Mouse (Mus musculus): ENCODE data around the gene Epm2aip1. TPM values are rescaled to one million over a fixed set of nuclear protein-coding genes. Genes with fewer than 3 reads are reported as not detected.

Epm2aip1 gene
- polyA plus RNA-seq (2012) = 4.3 and 5.6 TPM in 2 replicates

DNA sequence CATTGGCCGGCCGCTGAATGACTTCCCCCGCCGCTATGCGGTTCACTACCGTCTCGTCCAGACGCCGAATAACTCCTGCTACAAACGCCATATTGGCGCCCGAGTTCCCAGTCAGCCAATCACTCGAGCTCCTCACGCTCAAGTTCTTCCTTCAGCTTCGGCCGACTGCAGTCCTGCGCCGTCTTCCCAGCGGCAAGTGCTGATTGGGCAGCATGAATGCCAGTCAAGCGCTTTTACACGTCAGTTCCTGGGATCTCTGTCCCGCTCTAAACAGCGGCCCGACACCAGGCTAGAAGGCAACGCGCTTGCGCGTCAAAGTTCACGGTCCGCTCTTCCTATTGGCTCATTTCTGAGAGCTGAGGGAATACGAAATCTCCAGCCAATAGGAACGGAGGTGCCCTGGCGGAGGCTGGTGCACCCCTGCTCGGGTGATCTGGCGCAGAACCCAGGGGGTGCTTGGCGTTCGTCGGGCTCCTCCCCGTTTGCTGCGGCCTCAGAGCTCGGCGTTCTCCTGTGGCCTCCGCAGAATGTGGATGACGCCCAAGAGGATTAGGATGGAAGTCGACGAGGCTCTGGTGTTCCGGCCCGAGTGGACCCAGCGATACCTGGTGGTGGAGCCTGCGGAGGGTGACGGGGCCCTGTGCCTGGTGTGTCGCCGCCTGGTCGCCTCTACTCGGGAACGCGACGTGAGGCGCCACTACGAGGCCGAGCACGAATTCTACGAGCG lies at the start of gene Epm2aip1, which contains the start of gene Mlh1:
Gene Epm2aip1, plus strand, starts transcription at position 496 of the 727 bp plus-strand sequence.
Gene Mlh1, minus strand, starts transcription at position 358 of the 727 bp plus-strand sequence.
- no peak for TF ChIP-seq GATA1 (IDR thresholded peaks at IDR 0.05; ENCODE audit: low read length)

DNA sequence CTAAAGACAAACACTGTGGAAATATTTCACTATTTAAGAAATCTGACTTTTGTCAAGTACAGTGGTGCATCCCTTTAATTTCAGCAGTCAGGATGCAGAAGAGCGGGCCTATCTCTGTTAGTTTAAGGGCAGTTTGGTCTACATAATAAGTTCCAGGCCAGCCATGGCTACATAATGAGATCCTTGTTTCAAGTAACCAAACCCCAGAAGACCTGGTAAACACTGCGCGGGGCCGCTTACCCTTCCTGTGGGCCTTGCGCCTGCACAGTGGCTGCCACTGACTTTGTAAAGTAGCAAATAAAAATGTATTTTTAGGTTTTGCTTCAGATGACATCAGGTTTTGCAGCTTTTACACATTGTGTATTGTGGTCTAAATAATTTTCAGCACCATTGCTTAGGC lies 48.3 kb upstream of the Epm2aip1 start:
- no peak for TF ChIP-seq GATA1 (IDR thresholded peaks at IDR 0.05; ENCODE audit: low read length)

DNA sequence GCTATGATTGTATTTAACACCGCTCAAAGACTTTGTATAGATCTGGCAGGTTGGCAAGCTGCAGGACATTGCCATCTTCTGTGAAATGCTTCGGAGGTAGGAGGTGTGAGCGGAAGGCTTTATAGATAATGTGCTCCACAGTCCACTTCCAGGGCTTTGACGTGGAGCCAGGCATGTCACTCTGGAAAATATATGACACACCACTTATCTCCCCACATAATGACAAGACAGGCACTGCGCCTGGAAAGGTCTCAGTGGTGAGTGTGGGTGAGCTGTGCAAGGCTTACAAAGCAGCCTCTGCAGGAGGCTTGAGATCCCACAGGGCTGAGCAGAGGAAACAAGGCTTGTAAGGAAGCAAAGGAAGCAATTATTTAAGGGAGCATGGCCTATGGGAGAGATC lies 43.3 kb upstream of the Epm2aip1 start:
- no peak for TF ChIP-seq GATA1 (IDR thresholded peaks at IDR 0.05; ENCODE audit: low read length)

DNA sequence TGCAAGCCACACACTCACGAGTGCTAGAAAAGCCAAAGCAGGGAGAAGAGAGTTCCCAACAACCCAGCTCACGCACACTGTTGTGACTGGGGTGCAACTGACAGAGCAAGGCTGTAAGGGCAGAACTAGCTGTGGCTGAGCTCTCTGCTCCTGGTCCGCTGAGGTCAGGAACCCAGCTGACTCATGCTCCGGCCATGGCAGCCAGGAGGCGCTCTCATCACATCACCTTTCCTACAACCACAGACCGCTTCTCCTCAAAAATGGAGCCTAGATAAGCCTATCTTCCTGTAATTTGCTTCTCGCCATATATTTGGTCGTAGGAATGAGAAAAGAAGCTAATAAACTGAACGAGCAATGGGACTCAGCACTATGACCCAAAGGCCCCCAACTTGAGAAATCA lies 37.0 kb upstream of the Epm2aip1 start:
- TF ChIP-seq GATA1 (IDR thresholded peaks at IDR 0.05; ENCODE audit: low read length) = no peak

DNA sequence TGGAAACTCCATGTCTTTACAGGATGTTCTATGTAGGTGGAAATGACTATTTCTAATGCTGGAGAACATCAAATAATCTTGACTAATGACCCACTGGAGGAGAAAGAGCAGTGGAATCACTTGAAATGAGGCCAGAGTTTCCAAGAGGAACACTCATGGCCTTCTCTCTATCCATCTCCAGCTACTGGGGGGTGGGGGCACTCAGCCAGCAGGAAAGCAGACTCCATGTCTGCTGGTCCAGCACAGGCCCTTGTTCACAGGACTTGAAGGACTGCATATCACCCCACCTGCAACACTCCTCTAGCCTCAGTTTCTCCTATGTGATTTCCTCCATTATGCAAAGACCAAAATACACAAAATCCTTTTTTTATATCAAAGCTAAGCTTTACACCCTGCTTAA lies 34.0 kb upstream of the Epm2aip1 start:
- TF ChIP-seq GATA1 (IDR thresholded peaks at IDR 0.05; ENCODE audit: low read length) = no peak

DNA sequence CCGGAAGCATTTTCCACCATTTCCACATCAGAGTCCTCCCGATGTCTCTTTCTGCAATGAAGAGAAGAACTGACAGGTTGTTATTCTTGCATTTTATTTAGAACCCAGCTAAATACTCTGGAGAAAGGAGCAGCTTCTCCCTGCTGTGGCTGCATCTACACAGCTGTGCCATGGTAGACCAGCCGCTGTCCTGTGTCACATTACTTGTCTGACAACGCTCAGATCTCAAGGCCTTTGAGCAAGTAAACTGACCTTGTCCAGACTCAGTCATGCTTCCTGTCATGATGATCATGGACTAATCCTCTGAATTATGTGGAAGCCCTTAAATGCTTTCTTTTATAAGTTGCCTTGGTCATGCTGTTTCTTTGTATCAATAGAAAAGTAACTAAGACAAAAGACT lies 31.9 kb upstream of the Epm2aip1 start:
- TF ChIP-seq GATA1 (IDR thresholded peaks at IDR 0.05; ENCODE audit: low read length) = no peak

DNA sequence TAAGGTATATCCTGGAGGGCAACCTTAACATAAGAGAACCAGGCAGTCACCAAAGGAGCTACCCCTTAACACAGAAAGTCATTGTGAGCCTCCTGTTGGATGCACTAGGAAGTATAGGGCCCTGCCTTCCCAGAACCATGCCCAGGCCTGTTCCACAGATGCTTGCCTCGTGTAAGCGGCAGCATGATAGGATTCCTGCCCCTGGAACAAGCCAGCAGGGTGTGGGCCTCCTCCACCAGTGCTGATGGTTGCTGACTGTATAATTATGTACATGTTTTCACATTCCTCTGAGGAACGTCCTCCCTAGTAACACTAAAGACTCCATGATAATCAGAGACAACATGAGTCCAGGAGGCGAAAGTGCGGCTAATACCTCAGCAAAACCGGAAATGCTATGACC lies 28.3 kb upstream of the Epm2aip1 start:
- no peak for TF ChIP-seq GATA1 (IDR thresholded peaks at IDR 0.05; ENCODE audit: low read length)

DNA sequence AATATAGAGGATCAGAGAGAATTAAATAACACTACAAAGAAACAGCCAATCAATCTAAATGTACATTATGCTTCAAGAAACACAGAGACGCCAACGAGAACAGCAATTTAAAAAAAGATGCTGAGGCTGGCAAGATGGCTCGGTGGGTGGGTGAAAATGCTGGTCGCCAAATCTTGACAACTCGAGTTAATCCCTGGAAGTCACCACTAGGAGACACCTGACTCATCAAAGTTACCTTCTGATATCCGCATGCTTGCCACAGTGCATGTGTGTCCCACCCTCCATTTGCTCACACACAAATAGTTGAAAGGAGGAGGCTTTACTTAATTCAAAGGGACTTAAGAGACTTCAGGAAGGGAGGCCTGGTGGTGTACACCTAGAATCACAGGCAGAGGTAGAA lies 26.2 kb upstream of the Epm2aip1 start:
- no peak for TF ChIP-seq GATA1 (IDR thresholded peaks at IDR 0.05; ENCODE audit: low read length)

DNA sequence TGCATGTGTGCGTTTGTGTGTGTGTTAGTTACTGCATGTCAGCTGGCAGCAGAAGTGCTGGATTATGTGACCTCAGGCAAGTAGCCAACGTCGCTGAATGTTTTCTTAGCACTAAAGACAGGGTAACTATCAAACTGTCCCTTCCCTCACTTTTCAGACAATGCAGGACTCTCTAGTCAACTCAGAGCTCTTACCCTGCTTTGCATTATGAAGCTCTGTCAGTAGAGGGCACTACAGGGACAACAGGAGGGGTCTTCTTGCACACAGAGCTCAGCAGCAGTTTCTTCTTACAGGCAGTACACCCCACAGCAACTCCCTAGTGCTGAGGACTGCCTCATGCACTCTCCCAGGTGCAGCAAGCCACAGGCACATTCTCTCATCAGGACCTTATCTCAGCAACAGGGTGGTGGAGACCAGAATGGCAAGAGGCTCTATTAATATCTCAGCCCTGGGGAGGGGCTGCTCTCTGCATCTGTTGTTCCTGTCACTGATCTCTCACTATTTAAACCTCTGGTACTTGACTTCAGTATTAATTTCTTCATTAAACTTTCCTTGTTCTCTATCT lies 24.0 kb upstream of the Epm2aip1 start:
- no peak for TF ChIP-seq GATA1 (IDR thresholded peaks at IDR 0.05; ENCODE audit: low read length)

DNA sequence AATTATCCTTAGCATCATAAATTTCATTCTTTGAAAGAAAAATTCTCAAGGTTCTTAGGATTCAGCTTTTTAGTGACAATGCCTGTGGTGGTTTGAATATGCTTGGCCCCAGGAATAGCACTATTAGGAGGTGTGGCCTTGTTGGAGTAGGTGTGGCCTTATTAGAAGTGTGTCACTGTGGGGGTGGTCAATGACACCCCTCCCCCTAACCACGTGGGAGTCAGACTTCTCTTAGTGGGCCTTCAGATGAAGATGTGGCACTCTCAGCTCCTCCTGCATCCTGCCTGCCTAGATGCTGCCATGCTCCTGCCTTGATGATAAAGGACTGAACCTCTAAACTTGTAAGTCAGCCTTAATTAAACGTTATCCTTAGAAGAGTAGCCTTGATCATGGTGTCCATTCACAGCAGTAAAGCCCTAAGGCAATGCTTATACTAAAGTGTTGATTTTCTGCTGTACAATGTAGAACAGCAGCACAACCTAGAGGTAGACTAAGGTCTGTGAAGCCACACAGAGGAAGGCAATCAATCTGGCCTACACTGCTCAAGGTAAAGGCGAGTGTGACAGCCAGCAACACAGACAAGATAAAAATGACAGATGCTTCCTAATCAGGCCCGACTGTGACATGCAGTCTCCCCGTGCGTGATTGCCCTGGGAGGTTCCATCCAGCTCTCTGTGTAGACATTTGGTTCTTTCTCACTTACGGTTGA lies 19.4 kb upstream of the Epm2aip1 start:
- TF ChIP-seq GATA1 (IDR thresholded peaks at IDR 0.05; ENCODE audit: low read length) = no peak

DNA sequence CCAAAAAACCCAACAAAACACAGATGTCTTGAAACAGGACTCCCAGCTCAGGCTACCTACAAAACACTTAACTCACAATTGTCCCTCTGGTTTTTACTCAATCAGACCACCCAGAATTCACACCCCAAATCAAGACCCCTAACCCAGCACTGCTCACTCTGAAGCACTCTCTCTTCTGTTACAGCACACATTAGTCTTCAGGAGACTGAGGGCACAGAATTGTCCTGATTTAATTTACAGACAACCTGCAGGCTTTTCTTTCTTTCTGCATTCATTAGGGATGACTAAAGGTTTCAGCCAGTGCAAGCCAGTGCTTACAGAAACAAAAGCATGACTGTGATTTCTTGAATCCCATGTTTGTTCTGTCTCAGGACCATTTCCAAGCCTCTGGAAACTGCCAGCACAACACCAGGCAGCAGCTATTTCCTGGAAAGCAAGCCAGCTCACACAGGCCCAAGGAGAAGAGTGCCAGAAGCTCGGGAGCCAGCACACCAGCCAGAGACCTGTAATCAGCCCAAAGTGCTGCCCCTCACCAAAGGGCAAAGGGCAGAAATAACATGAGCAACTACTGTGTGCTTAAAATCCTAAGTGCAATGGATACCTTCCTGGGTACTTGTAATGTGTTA lies 11.3 kb upstream of the Epm2aip1 start:
- TF ChIP-seq GATA1 (IDR thresholded peaks at IDR 0.05; ENCODE audit: low read length) = no peak

DNA sequence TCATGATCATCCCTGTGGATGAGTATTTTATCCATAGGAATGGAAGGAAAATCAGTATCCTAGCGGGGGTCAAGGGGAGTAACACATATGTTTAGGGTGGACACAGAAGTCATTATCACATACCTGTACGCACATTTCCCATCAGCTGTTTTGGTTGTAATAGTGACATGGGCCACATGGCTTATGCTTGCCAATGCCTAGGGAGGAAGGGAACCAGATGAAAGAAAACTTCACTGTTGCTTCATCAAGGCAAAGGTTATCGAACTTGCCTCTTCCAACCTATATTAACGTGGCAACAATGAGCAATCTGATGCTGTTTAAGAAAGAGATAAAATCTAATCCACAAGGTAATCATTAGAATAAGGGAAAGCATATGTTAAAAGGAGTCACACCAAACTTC lies 10.4 kb upstream of the Epm2aip1 start:
- no peak for TF ChIP-seq GATA1 (IDR thresholded peaks at IDR 0.05; ENCODE audit: low read length)

DNA sequence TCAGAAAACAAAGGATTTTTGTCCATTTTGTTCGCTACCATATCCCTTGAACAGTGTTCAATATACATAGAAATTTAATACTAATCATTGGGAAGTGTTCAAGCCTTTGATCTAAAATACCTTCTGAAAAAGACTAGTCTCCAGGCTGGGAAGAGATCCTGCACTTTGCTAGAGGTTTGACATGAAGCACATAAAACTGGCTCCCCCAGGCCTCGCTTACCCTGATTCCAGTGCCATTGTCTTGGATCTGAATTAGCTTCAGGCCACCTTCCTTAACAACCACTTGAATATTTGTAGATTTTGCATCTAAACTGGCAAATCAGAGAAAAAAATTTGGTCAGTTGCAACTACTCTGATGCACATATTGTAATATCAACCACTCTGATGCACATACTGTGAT lies 3.7 kb upstream of the Epm2aip1 start:
- no peak for TF ChIP-seq GATA1 (IDR thresholded peaks at IDR 0.05; ENCODE audit: low read length)

DNA sequence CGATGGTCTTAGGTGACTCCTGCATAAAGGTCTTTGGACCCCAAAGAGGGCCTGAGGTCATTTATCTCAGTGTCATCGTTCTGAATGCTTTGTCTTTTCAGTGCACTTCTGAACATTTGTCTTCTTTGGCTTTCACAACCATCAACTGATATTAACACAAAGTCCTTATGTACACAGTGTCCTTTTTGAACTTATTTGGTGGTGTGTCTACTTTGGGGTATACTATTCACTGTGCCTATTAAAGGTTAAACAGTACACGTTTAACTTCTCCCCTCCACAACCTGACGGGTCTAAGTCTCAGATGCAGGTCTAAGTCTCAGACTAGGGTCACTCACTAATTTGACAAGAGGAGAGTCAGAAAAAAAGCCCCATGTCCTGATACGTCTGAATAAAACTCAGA lies 1.1 kb upstream of the Epm2aip1 start:
- TF ChIP-seq GATA1 (IDR thresholded peaks at IDR 0.05; ENCODE audit: low read length) = no peak

DNA sequence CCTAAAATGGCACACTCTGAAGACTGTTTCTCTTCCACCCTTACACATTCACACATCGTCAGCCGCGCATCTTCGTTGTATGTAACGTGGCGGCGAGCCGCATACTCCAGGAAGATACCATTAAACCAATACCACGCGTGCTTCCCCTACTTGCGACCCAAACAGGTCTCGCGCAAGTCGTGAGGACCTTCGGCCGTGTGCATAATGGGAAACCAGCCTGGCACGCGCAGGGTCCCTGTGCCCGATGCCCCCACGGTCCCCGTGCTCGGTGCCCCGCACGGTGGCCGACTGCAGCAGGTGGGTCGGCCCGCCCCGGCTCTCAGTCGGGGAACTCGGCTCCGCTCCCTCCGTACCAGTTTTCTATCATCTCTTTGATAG lies 684 bp upstream of the Epm2aip1 start:
- no peak for TF ChIP-seq GATA1 (IDR thresholded peaks at IDR 0.05; ENCODE audit: low read length)

DNA sequence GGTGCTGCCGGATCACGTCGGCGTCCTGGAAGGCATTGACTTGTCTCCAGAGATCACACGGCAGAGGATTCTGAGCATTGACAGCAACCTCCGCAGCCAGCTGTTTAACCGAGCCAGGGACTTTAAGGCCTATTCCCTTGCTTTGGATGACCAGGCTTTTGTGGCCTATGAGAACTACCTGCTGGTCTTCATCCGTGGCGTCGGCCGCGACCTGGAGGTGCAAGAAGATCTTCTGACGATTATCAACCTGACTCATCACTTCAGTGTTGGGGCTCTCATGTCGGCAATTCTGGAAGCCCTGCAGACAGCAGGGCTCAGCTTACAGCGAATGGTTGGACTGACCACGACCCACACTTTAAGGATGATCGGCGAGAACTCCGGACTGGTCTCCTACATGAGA lies 627 bp downstream of the Epm2aip1 start:
- TF ChIP-seq GATA1 (IDR thresholded peaks at IDR 0.05; ENCODE audit: low read length) = no peak
